Mouse (Mus musculus) CD4-positive, CD25-positive, alpha-beta regulatory T cell, adult 2 months (primary cell): Measurements from ENCODE around the gene Igfbp4.

Experiments used
- DNase-seq: peaks from one replicate; pipeline ENCODE4 v3.0.0-alpha.2; 2012; ENCODE audit warnings: low read depth, low spot score

The Igfbp4 gene

GRCm38 (mm10) chr11:99041051-99041729, at the start of gene Igfbp4:
Igfbp4 (plus strand) TSS chr11:99041244.
- peak; percentile 52 for DNase-seq

DNA sequence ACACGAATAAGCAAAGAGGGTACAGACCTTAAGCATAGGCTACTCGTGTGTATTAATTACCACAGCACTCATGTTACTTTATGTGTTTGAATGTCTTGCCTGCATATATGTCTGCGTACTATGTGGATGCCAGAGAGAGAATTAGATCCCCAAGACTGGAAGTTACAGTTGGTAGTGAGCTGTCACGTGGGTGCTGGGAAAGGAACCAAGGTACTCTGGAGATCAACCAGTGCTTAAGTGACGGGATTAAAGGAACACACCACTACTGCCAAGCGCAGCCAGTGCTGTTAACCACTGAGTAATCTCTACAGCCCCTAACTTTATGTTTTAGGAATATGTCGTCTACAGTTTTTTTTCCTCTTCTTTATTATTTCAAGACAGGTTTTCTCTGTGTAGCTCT, 45.1 kb upstream of the Igfbp4 start:
- no peak for DNase-seq

DNA sequence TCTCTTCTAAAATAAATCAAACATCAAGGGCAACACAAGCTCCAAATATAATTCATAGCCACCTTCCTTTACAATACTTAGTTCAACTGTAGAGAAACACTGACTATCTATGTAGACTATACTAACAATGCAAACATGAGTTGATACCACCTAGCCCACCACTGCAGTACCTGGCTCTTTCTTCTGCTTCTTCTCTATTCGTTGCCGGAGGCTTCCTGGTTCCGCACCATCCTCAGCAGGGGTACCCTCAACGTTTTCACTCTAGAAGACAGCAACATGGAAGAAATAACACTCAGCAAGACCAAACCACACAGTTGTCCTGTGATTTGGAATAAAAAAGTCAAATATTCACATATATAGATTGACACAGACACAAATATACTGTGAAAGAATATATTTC, 43.4 kb upstream of the Igfbp4 start:
- no peak for DNase-seq

- DNase-seq: no peak
These were observed 42.3 kb upstream of the Igfbp4 start for GRCm38 (mm10) chr11:98998776-98999175.

GRCm38 (mm10) chr11:98999243-98999642, 41.8 kb upstream of the Igfbp4 start:
- DNase-seq: no peak

DNA sequence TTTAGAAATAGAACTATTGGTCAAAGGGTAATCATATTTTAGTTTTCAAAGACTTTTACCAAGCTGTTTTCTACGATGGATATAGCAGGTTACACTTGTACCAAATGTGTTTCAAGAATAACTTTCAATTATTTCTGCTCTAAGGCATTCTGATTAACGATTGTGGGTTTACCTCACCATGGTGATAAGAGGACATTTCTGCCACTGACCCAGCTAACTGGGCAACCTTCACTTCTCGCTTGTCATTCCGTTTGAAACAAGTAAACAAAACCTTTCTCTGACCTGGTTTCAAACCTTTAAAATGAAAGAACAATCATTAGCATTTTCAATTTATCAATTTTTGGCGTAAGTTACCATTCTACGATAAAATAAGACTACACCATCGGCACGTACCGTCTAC, 34.3 kb upstream of the Igfbp4 start:
- no peak for DNase-seq

DNA sequence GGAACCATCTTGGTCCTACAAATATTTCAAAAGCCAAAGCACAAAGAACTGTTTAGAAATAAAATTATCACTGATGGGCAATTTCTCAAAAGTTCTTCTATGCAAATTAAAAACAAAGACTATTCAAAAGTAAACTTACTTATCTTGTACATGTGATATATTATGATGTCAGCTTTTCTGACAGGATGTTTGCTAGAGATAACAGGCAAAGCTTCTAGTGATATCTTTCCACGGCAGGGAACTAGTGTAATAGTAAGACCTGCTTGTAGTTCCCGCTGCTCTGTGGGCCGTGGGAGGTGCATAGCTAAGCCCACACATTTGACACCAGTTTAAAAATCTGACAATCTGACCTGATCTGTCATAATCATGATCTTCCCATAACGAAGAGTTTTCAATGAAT, 30.9 kb upstream of the Igfbp4 start:
- DNase-seq: peak; percentile 45

- DNase-seq: no peak
These were observed 30.3 kb upstream of the Igfbp4 start for GRCm38 (mm10) chr11:99010706-99011105.

DNA sequence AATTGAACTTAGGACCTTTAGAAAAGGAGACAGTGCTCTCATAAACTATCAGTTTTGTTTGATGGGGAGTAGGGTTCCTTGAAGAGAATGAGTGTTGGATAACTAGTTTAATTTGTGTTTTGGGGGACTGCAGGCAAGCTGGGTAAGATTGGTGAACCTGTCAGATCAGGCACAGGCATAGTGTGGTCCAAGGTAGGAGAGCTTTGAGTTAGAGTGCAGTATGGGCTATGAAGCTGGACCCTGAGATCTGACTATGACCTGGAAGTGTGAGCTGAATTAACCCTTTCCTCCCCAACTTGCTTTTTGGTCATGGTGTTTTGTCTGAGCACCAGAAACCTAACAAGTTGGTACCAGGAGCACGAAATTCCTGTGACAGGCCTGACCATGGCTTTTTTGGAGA, 27.2 kb upstream of the Igfbp4 start:
- DNase-seq: no peak

DNA sequence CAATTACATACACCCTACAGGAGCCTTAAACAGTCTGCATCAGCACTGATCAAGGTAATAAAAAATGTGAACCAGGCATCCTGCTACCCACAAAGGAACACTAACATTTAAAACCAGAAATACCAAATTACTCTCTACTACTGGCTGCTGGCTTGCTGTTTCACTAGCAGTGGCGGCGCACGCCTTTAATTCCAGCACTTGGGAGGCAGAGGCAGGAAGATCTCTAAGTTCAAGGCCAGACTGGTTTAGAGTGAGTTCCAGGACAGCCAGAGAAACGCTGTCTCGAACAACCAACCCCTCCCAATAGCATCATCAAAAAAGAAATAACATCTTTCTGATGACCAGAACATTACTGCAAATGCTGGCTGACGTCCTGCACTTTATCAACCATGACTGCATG, 21.2 kb upstream of the Igfbp4 start:
- no peak for DNase-seq

DNA sequence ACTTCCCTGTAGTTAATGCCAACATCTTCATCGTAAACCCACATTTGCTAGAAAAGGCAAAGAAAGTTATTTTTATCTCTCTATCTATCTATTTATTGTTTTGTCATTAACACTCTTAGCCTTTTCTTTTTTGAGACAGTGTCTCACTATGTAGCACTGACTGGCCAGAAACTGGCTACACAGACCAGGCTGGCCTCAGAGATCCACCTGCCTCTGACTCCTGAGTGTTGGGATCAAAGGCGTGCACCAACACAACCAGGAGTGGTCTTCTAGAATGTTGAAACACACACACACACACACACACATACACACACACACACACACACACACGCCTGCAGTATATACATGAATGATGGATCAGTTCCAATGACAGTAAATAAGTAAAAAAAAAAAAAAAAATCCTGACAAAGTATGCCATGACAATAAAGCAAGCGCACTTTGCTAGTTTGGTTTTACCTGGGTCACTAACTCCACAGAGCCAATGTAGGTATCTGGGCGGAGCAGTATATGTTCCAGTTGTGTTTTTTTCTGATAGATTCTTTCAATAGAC, 18.6 kb upstream of the Igfbp4 start:
- DNase-seq: no peak

DNA sequence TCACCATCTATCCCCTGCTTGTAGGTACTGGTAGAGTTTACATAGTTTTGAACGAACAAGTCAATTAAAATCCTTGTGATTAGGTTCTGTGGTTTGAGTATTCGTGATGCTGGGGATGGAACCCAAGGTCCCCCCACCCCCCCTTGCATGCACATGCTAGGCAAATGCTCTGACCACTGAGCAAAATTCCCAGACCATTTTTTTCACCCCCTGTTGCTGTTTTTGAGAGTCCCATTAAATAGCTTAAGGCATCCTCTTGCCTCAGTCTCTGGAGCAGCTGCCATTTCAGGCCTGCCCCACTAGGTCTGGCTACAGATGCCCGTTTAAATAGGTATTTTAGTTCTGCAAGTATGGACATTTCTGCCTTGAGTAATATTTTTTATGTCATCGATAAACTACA, 17.9 kb upstream of the Igfbp4 start:
- DNase-seq: no peak

GRCm38 (mm10) chr11:99023500-99024467, 17.3 kb upstream of the Igfbp4 start, which contains the start of gene Top2a:
Top2a (minus strand) TSS chr11:99024189.
- peak; percentile 95 for DNase-seq

DNA sequence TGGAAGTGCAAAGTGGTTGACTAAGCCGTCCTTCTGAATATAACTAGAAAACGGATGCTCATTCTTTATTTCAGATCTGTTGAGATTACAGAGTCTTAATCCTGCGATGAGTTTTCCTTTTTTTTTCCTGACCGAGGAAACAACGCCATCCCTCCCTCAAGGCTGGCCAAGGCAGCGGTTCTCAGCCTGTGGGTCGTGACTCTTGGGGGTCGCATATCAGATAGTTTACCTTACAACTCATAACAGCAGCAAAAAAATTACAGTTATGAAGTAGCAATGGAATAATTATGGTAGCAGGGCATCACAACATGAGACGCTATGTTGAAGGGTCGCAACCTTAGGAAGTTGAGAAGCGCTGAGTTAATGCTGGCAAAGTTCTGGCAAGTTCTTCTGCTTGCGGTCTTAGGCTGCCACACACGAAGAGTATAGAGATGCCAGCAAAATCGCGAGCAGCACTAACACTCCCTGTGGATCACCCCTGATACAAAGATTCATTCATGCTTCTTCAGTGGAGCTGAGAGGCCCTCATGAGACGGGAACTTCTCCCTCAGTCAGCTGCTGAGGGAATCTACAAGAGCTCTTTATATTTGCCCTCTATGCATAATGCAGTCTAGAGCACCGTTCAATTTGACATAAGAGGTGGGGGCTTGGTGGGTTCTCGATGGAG, 16.4 kb upstream of the Igfbp4 start:
- no peak for DNase-seq

DNA sequence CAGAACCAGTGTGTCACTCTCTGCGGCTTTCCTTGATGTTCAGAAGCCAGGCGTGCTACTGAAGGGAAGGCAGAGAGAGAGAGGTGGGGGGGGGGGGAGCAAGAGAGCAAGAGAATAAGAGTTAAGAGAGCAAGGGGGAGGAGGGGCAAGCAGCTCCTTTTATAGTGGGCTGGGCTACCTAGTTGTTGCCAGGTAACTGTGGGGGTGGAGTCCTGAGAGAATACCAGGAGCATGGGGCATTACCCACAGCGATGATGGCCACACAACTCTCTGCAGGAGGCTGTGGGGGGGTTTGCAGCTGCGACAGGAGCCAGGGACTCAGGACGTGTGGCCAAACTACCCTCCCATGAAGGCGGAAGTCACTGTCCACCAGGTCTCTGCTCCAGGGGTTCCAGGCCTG, 15.2 kb upstream of the Igfbp4 start:
- DNase-seq: no peak

GRCm38 (mm10) chr11:99026899-99027440, 14.1 kb upstream of the Igfbp4 start:
- DNase-seq: peak; percentile 53

DNA sequence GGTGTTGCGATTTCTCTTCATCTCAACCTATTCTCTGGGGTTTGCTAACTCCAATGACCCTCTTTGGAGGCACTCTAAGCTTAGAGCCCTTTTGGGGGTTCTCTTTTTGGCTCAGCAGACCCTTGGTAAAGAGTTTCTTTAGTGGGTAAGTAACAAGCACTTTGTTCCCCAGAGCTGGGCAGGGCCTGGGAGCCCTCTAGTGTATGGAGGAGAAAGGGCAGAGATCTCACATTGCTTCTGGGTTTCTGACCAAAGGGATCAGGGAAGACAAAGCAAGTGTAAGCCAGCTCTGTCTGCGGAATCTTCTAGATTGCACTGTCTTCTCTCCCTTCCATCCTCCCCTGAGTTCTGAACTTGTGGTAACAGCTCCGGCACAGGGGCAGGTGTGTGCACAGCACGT, 5.7 kb upstream of the Igfbp4 start:
- peak; percentile 37 for DNase-seq

GRCm38 (mm10) chr11:99036254-99036653, 4.8 kb upstream of the Igfbp4 start:
- no peak for DNase-seq

DNA sequence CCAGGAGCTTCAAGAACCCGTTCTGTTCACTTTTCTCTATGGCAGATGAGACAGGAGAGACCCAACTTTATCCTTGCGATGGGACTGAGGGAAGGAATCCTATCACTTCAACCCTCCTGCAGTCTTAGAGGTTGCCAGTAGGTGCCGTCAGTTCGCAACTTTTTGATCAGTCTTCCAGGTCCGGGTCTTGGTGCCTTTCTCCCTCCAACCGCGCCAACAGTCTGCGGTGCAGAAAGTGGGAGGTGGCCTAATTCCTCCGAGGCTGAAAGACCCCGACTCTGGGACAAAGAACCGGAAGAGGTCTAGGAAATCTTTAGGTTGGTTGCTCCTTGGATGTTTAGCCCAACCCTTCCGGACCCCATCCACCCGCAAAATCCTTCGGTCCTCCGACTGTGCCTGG, 1.3 kb upstream of the Igfbp4 start:
- DNase-seq: peak; percentile 88

- DNase-seq: peak; percentile 53
These were observed 584 bp upstream of the Igfbp4 start for GRCm38 (mm10) chr11:99040346-99040974.
